Mouse (Mus musculus) liver, embryonic 14 days (tissue): ENCODE results near the gene Mup22. TPM values are rescaled to one million over a fixed set of nuclear protein-coding genes. Genes with fewer than 3 reads are reported as not detected.

Experiments
- polyA plus RNA-seq: library from polyadenylated mRNA; depleted of rRNA; stranded (reverse); fragments of >200 nt; gene quantifications from 2 replicates; pipeline ENCODE4 v1.2.3, GENCODE M21; 2012; rRNA removed

Gene Mup22
- polyA plus RNA-seq, result not detected in 2 replicates

GRCm38 (mm10) chr4:60821363-60821762 lies at the start of gene Mup22:
Mup22 (minus strand) TSS chr4:60821463.

Other genes starting within 250 kb of the Mup22 start
- gene Mup10, start 239.3 kb downstream of the Mup22 start, polyA plus RNA-seq, result not detected in 2 replicates
- gene Mup11, start 159.1 kb downstream of the Mup22 start, polyA plus RNA-seq, result not detected in 2 replicates
- gene Mup12, start 80.1 kb downstream of the Mup22 start, polyA plus RNA-seq, result not detected in 2 replicates